Mouse (Mus musculus): Measurements from ENCODE around the gene Phf12. TPM values are rescaled to one million over a fixed set of nuclear protein-coding genes. Genes with fewer than 3 reads are reported as not detected.

Phf12 gene
- 16.8 and 18.4 TPM in 2 replicates for polyA plus RNA-seq (2015; fragmentation: Nextera tagmentation; extraction: Ambion mirVana)

- peak within 1 kb of the TSS; percentile 99 for H3K4me3 ChIP-seq (replicated peaks)
- no peaks in the 10 kb centered on the region for H3K9me3 ChIP-seq (replicated peaks)
- peaks cover 8% of the 10 kb centered on the region for H3K36me3 ChIP-seq
- H3K27me3 ChIP-seq: peaks cover 7% of the 10 kb centered on the region
- peak within 1 kb of the TSS; percentile 87 for H3K4me2 ChIP-seq (replicated peaks)
- under 1% methylated on average over 62 of the region's 62 CpGs for WGBS
- H3K4me1 ChIP-seq: peaks cover 14% of the 10 kb centered on the region
- ATAC-seq (ENCODE audit: insufficient number of reproducible peaks, low FRiP score, low TSS enrichment, low read depth): peak; percentile 94
- H3K9ac ChIP-seq: peak within 1 kb of the TSS; percentile 100
- peak within 1 kb of the TSS; percentile 95 for H3K27ac ChIP-seq (replicated peaks)
Measured at GRCm38 (mm10) chr11:77982441-77982905, at the start of gene Phf12. Gene Phf12, plus strand, starts transcription at chr11:77982754.

- H3K36me3 ChIP-seq: no peaks in the 10 kb centered on the region
- 3% methylated on average over 4 of the region's 4 CpGs for WGBS
- no peak for ATAC-seq (ENCODE audit: insufficient number of reproducible peaks, low FRiP score, low TSS enrichment, low read depth)
Measured at GRCm38 (mm10) chr11:77934111-77934521, 48.4 kb upstream of the Phf12 start.

GRCm38 (mm10) chr11:77934568-77935311 lies 47.8 kb upstream of the Phf12 start:
- Histone ChIP-seq H3K4me3 (replicated peaks) (no peak overlapping the region), H3K9ac (no peak overlapping the region), H3K9me3 (replicated peaks) (no peaks in the 10 kb centered on the region), H3K36me3 (no peaks in the 10 kb centered on the region), H3K27ac (replicated peaks) (no peak overlapping the region), H3K4me1 (peaks cover 18% of the 10 kb centered on the region), H3K27me3 (peaks cover 80% of the 10 kb centered on the region), H3K4me2 (replicated peaks) (no peak overlapping the region)
- ATAC-seq (ENCODE audit: insufficient number of reproducible peaks, low FRiP score, low TSS enrichment, low read depth): no peak
- WGBS: 39% methylated on average over 5 of the region's 5 CpGs

More at GRCm38 (mm10) chr11:77934111-77934521, 48.4 kb upstream of the Phf12 start:
- Histone ChIP-seq H3K9ac (no peak overlapping the region), H3K27ac (replicated peaks) (no peak overlapping the region), H3K4me2 (replicated peaks) (no peak overlapping the region), H3K4me3 (replicated peaks) (no peak overlapping the region), H3K4me1 (peaks cover 18% of the 10 kb centered on the region), H3K27me3 (peaks cover 86% of the 10 kb centered on the region), H3K9me3 (replicated peaks) (no peaks in the 10 kb centered on the region)

GRCm38 (mm10) chr11:77936846-77937245 lies 45.7 kb upstream of the Phf12 start:
- Histone ChIP-seq H3K4me3 (replicated peaks) (no peak overlapping the region), H3K27ac (replicated peaks) (no peak overlapping the region), H3K4me1 (peaks cover 7% of the 10 kb centered on the region), H3K9ac (no peak overlapping the region), H3K27me3 (peaks cover 60% of the 10 kb centered on the region), H3K4me2 (replicated peaks) (no peak overlapping the region), H3K9me3 (replicated peaks) (no peaks in the 10 kb centered on the region), H3K36me3 (no peaks in the 10 kb centered on the region)
- WGBS: 11% methylated on average over 8 of the region's 8 CpGs
- ATAC-seq (ENCODE audit: insufficient number of reproducible peaks, low FRiP score, low TSS enrichment, low read depth): no peak

- H3K4me2 ChIP-seq (replicated peaks): no peak overlapping the region
- H3K36me3 ChIP-seq: no peaks in the 10 kb centered on the region
- H3K4me1 ChIP-seq: 0 out of 2 replicates have a peak, but pooled peaks cover 6% of the 10 kb centered on the region
- H3K27ac ChIP-seq (replicated peaks): no peak overlapping the region
- no peak overlapping the region for H3K4me3 ChIP-seq (replicated peaks)
- H3K27me3 ChIP-seq: peaks cover 53% of the 10 kb centered on the region
- H3K9me3 ChIP-seq (replicated peaks): no peaks in the 10 kb centered on the region
- 21% methylated on average over 4 of the region's 4 CpGs for WGBS
- H3K9ac ChIP-seq: no peak overlapping the region
- ATAC-seq (ENCODE audit: insufficient number of reproducible peaks, low FRiP score, low TSS enrichment, low read depth): no peak
Measured at GRCm38 (mm10) chr11:77937649-77938410, 44.7 kb upstream of the Phf12 start.

- H3K36me3 ChIP-seq: no peaks in the 10 kb centered on the region
- H3K27me3 ChIP-seq: peaks cover 16% of the 10 kb centered on the region
- no peaks in the 10 kb centered on the region for H3K9me3 ChIP-seq (replicated peaks)
- H3K4me3 ChIP-seq (replicated peaks): no peak overlapping the region
- H3K9ac ChIP-seq: no peak overlapping the region
- H3K4me1 ChIP-seq: no peaks in the 10 kb centered on the region
- no peak overlapping the region for H3K4me2 ChIP-seq (replicated peaks)
- H3K27ac ChIP-seq (replicated peaks): no peak overlapping the region
- WGBS: 24% methylated on average over 5 of the region's 5 CpGs
- no peak for ATAC-seq (ENCODE audit: insufficient number of reproducible peaks, low FRiP score, low TSS enrichment, low read depth)
Measured at GRCm38 (mm10) chr11:77942230-77942629, 40.3 kb upstream of the Phf12 start.

- H3K4me3 ChIP-seq (replicated peaks): no peak overlapping the region
- 0 out of 2 replicates have a peak, but pooled peaks have one; percentile 43 for ATAC-seq (ENCODE audit: insufficient number of reproducible peaks, low FRiP score, low TSS enrichment, low read depth)
- no peak overlapping the region for H3K9ac ChIP-seq
- no peaks in the 10 kb centered on the region for H3K36me3 ChIP-seq
- H3K9me3 ChIP-seq (replicated peaks): no peaks in the 10 kb centered on the region
- 6% methylated on average over 9 of the region's 9 CpGs for WGBS
- 0 out of 2 replicates have a peak, but pooled peaks cover 7% of the 10 kb centered on the region for H3K4me1 ChIP-seq
- no peak overlapping the region for H3K27ac ChIP-seq (replicated peaks)
- peaks cover 32% of the 10 kb centered on the region for H3K27me3 ChIP-seq
- no peak overlapping the region for H3K4me2 ChIP-seq (replicated peaks)
Measured at GRCm38 (mm10) chr11:77947860-77948259, 34.7 kb upstream of the Phf12 start.

GRCm38 (mm10) chr11:77950125-77950685 lies 32.3 kb upstream of the Phf12 start:
- peaks cover 36% of the 10 kb centered on the region for H3K27me3 ChIP-seq
- no peak for ATAC-seq (ENCODE audit: insufficient number of reproducible peaks, low FRiP score, low TSS enrichment, low read depth)
- 0 out of 2 replicates have a peak, but pooled peaks cover 7% of the 10 kb centered on the region for H3K4me1 ChIP-seq
- no peak overlapping the region for H3K4me3 ChIP-seq (replicated peaks)
- no peak overlapping the region for H3K4me2 ChIP-seq (replicated peaks)
- 37% methylated on average over 12 of the region's 12 CpGs for WGBS
- H3K36me3 ChIP-seq: no peaks in the 10 kb centered on the region
- H3K9ac ChIP-seq: no peak overlapping the region
- no peaks in the 10 kb centered on the region for H3K9me3 ChIP-seq (replicated peaks)
- H3K27ac ChIP-seq (replicated peaks): no peak overlapping the region

- Histone ChIP-seq H3K27me3 (peaks cover 35% of the 10 kb centered on the region), H3K27ac (replicated peaks) (no peak overlapping the region), H3K4me2 (replicated peaks) (no peak overlapping the region), H3K4me3 (replicated peaks) (no peak overlapping the region), H3K4me1 (0 out of 2 replicates have a peak, but pooled peaks cover 7% of the 10 kb centered on the region), H3K9me3 (replicated peaks) (no peaks in the 10 kb centered on the region), H3K9ac (no peak overlapping the region), H3K36me3 (no peaks in the 10 kb centered on the region)
- 61% methylated on average over 5 of the region's 5 CpGs for WGBS
- no peak for ATAC-seq (ENCODE audit: insufficient number of reproducible peaks, low FRiP score, low TSS enrichment, low read depth)
Measured at GRCm38 (mm10) chr11:77950797-77951228, 31.7 kb upstream of the Phf12 start.

GRCm38 (mm10) chr11:77953671-77954070 lies 28.9 kb upstream of the Phf12 start:
- Histone ChIP-seq H3K36me3 (no peaks in the 10 kb centered on the region), H3K4me1 (no peaks in the 10 kb centered on the region), H3K27me3 (peaks cover 18% of the 10 kb centered on the region), H3K4me2 (replicated peaks) (no peak overlapping the region), H3K9me3 (replicated peaks) (no peaks in the 10 kb centered on the region), H3K9ac (no peak overlapping the region), H3K4me3 (replicated peaks) (no peak overlapping the region), H3K27ac (replicated peaks) (no peak overlapping the region)
- 50% methylated on average over 9 of the region's 9 CpGs for WGBS
- no peak for ATAC-seq (ENCODE audit: insufficient number of reproducible peaks, low FRiP score, low TSS enrichment, low read depth)

- H3K4me1 ChIP-seq: no peaks in the 10 kb centered on the region
- ATAC-seq (ENCODE audit: insufficient number of reproducible peaks, low FRiP score, low TSS enrichment, low read depth): no peak
- no peak overlapping the region for H3K4me3 ChIP-seq (replicated peaks)
- H3K9me3 ChIP-seq (replicated peaks): no peaks in the 10 kb centered on the region
- H3K36me3 ChIP-seq: no peaks in the 10 kb centered on the region
- no peak overlapping the region for H3K27ac ChIP-seq (replicated peaks)
- WGBS: 63% methylated on average over 3 of the region's 3 CpGs
- H3K9ac ChIP-seq: no peak overlapping the region
- no peak overlapping the region for H3K4me2 ChIP-seq (replicated peaks)
- H3K27me3 ChIP-seq: peaks cover 22% of the 10 kb centered on the region
Measured at GRCm38 (mm10) chr11:77956428-77956827, 26.1 kb upstream of the Phf12 start.

Measured in embryonic facial prominence, embryonic 15.5 days (tissue).